Mouse (Mus musculus): Measurements from ENCODE around the gene Creb5. TPM values are rescaled to one million over a fixed set of nuclear protein-coding genes. Genes with fewer than 3 reads are reported as not detected.

The Creb5 gene
- polyA plus RNA-seq, 1 experiment: 4.5 TPM

DNA sequence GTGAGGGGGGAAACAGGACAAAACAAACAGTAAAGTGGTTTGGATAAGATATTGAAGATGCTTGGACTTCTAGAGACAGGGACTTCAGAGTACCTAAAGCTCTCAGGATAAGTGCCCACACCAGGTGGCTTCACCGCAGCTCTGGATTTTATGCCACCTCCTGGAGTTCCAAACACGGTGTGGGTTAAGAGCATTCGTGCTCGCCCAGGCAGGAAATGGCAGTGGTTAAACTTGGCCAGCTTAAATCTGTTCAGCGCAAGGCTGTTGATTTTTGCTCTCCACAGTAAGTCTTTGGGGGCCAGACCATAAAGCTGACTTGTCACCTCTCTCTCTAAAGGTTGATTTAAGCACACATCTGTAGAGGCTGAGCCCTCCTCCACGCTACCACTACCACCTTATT is 262.3 kb downstream of the Creb5 start:
- TF ChIP-seq POLR2A (IDR thresholded peaks at IDR 0.05; ENCODE audit: low read depth, low read length) (no peak), CTCF (IDR thresholded peaks at IDR 0.05; ENCODE audit: borderline replicate concordance, insufficient read depth, low read length) (no peak)
- H3K4me3 ChIP-seq (ENCODE audit: insufficient read depth, low read length): no peak overlapping the region
- peaks cover 3% of the 10 kb centered on the region for H3K4me1 ChIP-seq (ENCODE audit: control insufficient read depth, insufficient read depth, low read length)
- no peak overlapping the region for H3K27ac ChIP-seq (ENCODE audit: insufficient read depth, low read length)

DNA sequence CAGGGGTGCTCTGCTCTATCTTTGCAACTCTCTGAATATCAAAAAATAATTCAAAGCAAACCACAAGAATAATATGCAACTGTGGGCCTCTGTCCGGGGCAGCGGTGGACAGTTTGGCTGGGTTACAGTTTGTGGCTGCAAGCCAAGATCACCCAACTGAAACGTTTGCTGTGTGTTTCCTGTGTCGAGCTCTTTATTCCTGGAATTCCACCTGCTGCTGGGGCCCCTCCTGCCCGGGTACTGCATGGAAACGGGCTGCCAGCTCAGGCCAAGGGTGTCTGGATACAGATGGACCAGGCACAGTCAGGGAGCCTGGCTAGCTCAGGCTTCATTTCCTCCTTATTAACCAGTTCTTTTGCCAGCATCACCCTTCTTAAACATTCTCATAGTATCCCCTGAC is 269.0 kb downstream of the Creb5 start:
- Histone ChIP-seq H3K27ac (ENCODE audit: insufficient read depth, low read length) (no peak overlapping the region), H3K4me1 (ENCODE audit: control insufficient read depth, insufficient read depth, low read length) (peaks cover 7% of the 10 kb centered on the region), H3K4me3 (ENCODE audit: insufficient read depth, low read length) (no peak overlapping the region)
- TF ChIP-seq POLR2A (IDR thresholded peaks at IDR 0.05; ENCODE audit: low read depth, low read length): no peak
- TF ChIP-seq CTCF (IDR thresholded peaks at IDR 0.05; ENCODE audit: borderline replicate concordance, insufficient read depth, low read length): no peak

DNA sequence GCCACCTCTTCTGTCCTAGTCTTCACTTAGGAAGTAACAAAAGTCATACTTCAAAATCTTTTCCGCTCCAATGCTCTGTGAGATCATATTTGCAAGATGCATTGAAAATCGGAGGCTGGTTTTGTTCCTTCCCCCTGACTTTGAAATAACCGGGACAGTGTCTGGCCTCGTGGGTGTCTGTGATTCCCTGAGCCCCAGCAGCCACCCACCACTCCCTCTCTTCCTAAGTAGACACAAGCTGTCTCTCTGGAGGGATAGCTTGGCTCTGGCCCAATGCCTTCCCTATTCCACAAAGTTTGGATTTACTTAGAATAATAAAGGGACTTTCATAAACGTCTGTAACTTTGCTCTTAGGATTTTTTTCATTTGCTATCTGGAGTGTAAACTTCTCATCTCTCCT is 273.9 kb downstream of the Creb5 start:
- H3K27ac ChIP-seq (ENCODE audit: insufficient read depth, low read length): no peak overlapping the region
- TF ChIP-seq CTCF (IDR thresholded peaks at IDR 0.05; ENCODE audit: borderline replicate concordance, insufficient read depth, low read length) (no peak), POLR2A (IDR thresholded peaks at IDR 0.05; ENCODE audit: low read depth, low read length) (no peak)
- no peak overlapping the region for H3K4me3 ChIP-seq (ENCODE audit: insufficient read depth, low read length)
- H3K4me1 ChIP-seq (ENCODE audit: control insufficient read depth, insufficient read depth, low read length): peaks cover 11% of the 10 kb centered on the region

DNA sequence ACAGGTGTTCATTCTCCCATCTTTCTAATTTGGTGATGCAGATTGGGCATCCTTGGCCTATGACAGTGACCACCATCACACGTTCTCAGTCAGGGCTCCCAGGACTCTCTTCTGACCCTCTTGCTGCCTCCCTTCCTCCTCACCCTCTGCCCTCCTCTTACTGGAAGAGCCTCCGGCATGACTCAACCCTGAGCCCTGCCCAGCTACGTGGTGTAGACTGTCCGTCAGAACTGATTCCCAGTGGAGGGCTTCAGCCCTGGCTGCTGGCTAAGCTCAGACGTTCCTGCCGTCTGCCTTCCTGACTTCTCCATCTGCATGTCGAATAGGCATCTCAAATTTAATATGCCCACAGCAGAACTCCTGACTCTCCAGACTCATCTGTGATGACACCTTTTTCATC is 275.5 kb downstream of the Creb5 start:
- no peak overlapping the region for H3K27ac ChIP-seq (ENCODE audit: insufficient read depth, low read length)
- no peak overlapping the region for H3K4me3 ChIP-seq (ENCODE audit: insufficient read depth, low read length)
- peaks cover 7% of the 10 kb centered on the region; the same call in 1 of the 2 replicates for H3K4me1 ChIP-seq (ENCODE audit: control insufficient read depth, insufficient read depth, low read length)
- TF ChIP-seq CTCF (IDR thresholded peaks at IDR 0.05; ENCODE audit: borderline replicate concordance, insufficient read depth, low read length): no peak
- no peak for TF ChIP-seq POLR2A (IDR thresholded peaks at IDR 0.05; ENCODE audit: low read depth, low read length)

DNA sequence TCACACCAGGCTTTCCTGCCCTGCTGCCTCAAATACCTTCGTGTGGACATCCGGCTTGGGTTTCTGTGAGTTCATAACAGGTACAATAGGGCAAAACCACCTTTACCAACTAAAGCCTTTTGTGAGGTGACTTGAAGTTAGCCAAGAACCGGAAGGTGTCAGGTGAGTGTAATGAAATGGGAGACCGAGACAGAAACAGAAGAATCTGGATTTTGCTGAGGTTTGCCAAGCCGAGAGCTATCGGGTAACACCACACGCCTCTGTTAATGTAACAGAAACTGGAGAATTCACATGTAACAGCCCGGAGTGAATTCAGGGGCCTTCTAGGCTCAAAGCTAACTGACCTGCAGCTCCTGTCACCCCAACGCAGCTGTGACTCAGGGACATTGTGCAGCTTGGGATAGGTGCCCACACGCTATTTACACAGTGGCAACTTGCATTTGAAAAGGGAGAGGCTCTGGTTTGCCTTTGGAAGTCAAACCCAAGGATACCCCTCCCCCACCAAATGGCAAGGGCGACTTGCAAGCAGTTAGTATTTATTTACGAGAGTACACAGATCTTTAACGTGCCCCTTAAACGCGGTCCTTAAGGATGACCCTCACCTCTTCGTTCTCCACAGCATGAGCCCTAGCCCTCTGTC is 276.6 kb downstream of the Creb5 start:
- H3K4me1 ChIP-seq (ENCODE audit: control insufficient read depth, insufficient read depth, low read length): peaks cover 7% of the 10 kb centered on the region; the same call in 1 of the 2 replicates
- no peak overlapping the region for H3K27ac ChIP-seq (ENCODE audit: insufficient read depth, low read length)
- TF ChIP-seq POLR2A (IDR thresholded peaks at IDR 0.05; ENCODE audit: low read depth, low read length) (no peak), CTCF (IDR thresholded peaks at IDR 0.05; ENCODE audit: borderline replicate concordance, insufficient read depth, low read length) (no peak)
- H3K4me3 ChIP-seq (ENCODE audit: insufficient read depth, low read length): no peak overlapping the region

DNA sequence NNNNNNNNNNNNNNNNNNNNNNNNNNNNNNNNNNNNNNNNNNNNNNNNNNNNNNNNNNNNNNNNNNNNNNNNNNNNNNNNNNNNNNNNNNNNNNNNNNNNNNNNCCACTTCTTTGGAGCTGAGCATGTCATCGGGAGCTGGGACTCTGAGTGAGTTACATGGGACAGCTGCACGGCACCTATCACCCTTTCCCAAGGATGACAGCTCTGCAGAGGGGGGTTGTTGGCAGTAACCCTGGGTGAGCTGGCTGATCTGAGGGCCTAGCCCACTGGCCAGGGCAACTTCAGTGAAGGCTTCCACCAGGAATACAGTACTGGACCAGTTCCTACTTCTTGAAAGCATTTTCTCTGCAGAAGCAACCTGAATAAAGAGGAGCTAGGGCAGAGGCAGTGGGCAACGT is 282.4 kb downstream of the Creb5 start:
- no peak overlapping the region for H3K27ac ChIP-seq (ENCODE audit: insufficient read depth, low read length)

DNA sequence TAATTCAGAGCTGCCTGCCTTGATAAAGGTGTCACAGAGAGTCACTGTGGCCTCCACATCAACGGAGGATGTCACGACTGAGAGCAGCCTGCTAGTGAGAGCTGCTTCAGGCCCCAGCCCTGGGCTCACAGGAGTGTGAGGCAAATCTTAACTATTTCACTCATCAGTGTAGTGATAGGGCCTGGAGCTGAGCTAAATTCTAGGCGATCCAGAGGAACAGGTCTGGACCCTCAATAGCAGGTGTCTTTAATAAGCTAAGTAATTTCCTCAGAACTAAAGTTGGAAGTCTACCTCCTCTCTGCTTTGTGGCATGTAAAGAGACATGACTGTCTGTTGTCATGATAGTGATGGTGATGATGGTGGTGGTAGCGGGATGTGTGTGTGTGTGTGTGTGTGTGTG is 283.8 kb downstream of the Creb5 start:
- Histone ChIP-seq H3K4me1 (ENCODE audit: control insufficient read depth, insufficient read depth, low read length) (peaks cover 8% of the 10 kb centered on the region; the same call in 1 of the 2 replicates), H3K27ac (ENCODE audit: insufficient read depth, low read length) (no peak overlapping the region), H3K4me3 (ENCODE audit: insufficient read depth, low read length) (no peak overlapping the region)
- TF ChIP-seq POLR2A (IDR thresholded peaks at IDR 0.05; ENCODE audit: low read depth, low read length) (no peak), CTCF (IDR thresholded peaks at IDR 0.05; ENCODE audit: borderline replicate concordance, insufficient read depth, low read length) (no peak)

More for the DNA sequence above, 282.4 kb downstream of the Creb5 start:
- TF ChIP-seq CTCF (IDR thresholded peaks at IDR 0.05; ENCODE audit: borderline replicate concordance, insufficient read depth, low read length): no peak
- no peak for TF ChIP-seq POLR2A (IDR thresholded peaks at IDR 0.05; ENCODE audit: low read depth, low read length)
- peaks cover 5% of the 10 kb centered on the region; the same call in 1 of the 2 replicates for H3K4me1 ChIP-seq (ENCODE audit: control insufficient read depth, insufficient read depth, low read length)
- H3K4me3 ChIP-seq (ENCODE audit: insufficient read depth, low read length): no peak overlapping the region

DNA sequence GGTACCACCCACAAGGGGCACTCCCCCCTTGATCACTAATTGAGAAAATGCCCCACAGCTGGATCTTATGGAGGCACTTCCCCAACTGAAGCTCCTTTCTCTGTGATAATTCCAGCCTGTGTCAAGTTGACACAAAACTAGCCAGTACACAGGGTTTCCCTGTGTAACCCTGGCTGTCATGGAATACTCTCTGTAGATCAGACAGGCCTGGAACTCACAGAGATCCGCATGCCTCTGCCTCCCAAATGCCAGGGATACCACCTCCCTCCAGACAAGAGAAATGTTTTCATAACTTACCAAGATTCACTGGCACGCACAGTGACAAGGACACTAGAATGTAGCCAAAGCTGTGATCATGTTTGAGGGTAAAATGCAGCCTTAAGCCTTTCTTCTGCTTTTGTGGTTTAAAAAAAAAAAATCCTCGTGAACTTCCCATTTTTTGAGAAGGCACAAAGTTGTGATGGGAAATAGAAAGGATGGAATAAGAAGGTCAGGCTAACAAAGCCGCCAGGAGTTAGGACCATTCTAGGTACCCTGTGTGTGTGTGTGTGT is 284.6 kb downstream of the Creb5 start:
- H3K4me1 ChIP-seq (ENCODE audit: control insufficient read depth, insufficient read depth, low read length): peaks cover 8% of the 10 kb centered on the region; the same call in 1 of the 2 replicates

DNA sequence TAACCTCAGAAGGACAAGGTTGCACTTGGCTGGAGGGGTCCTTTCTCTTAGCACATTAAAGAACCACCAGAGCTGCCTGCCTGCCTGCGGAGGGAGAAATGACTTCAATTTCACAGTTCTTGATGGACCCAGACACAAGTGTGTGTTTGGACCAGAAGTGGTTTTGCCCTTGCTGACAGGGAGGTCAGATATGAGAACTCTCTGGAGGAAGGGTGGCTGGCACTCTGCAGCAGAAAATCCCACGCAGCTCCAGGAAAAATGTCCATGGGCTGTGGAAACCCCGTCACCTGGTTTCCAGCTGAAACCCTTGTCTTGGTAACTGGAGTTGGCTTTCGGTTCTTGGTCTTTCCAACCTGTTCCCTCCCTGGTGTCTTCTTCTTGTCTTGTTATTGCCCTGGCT is 285.4 kb downstream of the Creb5 start:
- Histone ChIP-seq H3K4me3 (ENCODE audit: insufficient read depth, low read length) (no peak overlapping the region), H3K27ac (ENCODE audit: insufficient read depth, low read length) (no peak overlapping the region), H3K4me1 (ENCODE audit: control insufficient read depth, insufficient read depth, low read length) (peaks cover 8% of the 10 kb centered on the region; the same call in 1 of the 2 replicates)
- TF ChIP-seq POLR2A (IDR thresholded peaks at IDR 0.05; ENCODE audit: low read depth, low read length) (no peak), CTCF (IDR thresholded peaks at IDR 0.05; ENCODE audit: borderline replicate concordance, insufficient read depth, low read length) (no peak)

More for the DNA sequence above, 284.6 kb downstream of the Creb5 start:
- H3K4me3 ChIP-seq (ENCODE audit: insufficient read depth, low read length): no peak overlapping the region
- TF ChIP-seq CTCF (IDR thresholded peaks at IDR 0.05; ENCODE audit: borderline replicate concordance, insufficient read depth, low read length) (no peak), POLR2A (IDR thresholded peaks at IDR 0.05; ENCODE audit: low read depth, low read length) (no peak)
- no peak overlapping the region for H3K27ac ChIP-seq (ENCODE audit: insufficient read depth, low read length)

DNA sequence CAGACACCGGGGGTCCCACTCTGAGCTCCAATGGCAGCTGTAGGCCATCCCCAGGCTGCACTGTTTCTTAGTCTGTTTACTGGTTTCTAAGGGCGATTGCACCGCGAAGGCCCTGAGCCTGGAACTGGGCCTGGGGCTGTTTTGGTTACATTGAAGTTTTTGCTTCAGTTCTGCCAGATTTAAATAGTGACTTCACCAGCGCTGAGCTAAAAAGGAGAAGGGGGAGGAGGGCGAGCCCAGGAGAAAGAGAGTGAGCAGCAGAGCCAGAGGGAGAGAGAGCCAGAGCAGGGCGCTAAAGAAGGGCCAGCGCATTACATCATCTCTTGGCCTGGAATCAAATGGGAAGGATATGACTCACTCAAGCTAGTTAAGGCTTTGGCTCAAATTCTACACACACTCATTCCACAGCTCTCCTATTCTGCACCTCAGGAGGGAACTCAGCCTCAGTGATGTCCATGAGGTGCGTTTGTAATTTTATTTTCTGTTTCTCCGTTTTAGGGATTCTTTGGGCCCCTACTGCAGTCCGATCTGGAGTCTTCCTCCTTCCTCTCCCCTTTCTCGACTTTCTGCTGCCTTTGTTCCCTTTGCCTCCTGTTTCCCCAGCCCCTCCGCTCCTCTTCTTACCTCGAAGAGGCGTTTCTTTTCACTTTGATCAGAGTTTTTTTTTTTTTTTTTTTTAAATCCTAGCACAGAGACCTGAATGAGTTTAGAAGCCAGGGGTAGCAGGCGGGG is 286.1 kb downstream of the Creb5 start:
- H3K27ac ChIP-seq (ENCODE audit: insufficient read depth, low read length): no peak overlapping the region
- TF ChIP-seq CTCF (IDR thresholded peaks at IDR 0.05; ENCODE audit: borderline replicate concordance, insufficient read depth, low read length) (no peak), POLR2A (IDR thresholded peaks at IDR 0.05; ENCODE audit: low read depth, low read length) (no peak)
- peak overlapping the region; percentile 51 for H3K4me3 ChIP-seq (ENCODE audit: insufficient read depth, low read length)
- H3K4me1 ChIP-seq (ENCODE audit: control insufficient read depth, insufficient read depth, low read length): peaks cover 8% of the 10 kb centered on the region; the same call in 1 of the 2 replicates
